10 mouse cellular contexts compared by ENCODE assay signal in the genomic region with DNA sequence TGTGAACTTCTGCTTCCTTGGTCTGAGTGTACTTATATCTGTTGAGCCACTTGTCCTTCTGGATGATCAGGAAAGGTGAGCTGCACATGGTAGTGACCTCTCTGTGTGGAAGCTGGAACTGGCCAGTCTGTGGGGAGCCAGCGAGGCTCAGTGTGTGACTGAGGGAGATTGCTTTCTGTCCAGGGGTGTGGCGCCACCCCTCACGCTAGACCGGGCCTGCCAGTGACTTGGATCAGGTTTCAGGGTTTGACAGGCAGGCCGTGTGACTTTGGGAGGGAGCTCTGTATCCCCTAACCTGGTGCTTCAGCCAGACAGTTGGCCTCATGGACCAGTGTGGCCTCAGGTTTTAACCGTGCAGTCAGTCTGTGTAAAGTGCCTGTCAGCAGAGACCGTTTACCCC. TPM values are rescaled to one million over a fixed set of nuclear protein-coding genes. Genes with fewer than 3 reads are reported as not detected.
DNase-seq lines count a peak whose midpoint lies in the region; ATAC-seq lines count a peak whose summit lies in the region.
"Had no signal": no experiment of that assay in that cellular context is flagged by ENCODE, and none has a peak within 500 bp of the region (broad histone marks: within the 10 kb centered on the region; RNA-seq: fewer than 3 reads in every experiment).

No protein-coding gene starts in this region.

- no peak overlapping the region for H3K4me2 ChIP-seq in neural tube, embryonic 13.5 days

- no peaks in the 10 kb centered on the region for H3K27me3 ChIP-seq in neural tube, embryonic 13.5 days

- H3K9ac ChIP-seq in neural tube, embryonic 13.5 days = peak overlapping the region; percentile 41; the same call in 1 of the 2 replicates

- no peak overlapping the region for H3K27ac ChIP-seq in neural tube, embryonic 13.5 days (replicated peaks)

- no peak overlapping the region for H3K4me3 ChIP-seq in neural tube, embryonic 13.5 days

- DNase-seq in neural tube, embryonic 10.5 days (ENCODE audit: extremely low spot score, low spot score) = no peak
- DNase-seq in gonadal fat pad, adult 2 months (ENCODE audit: low read depth) = peak; percentile 71
- peak; percentile 55 for DNase-seq in kidney, postnatal 14 days
- DNase-seq in urinary bladder, postnatal 36 days (ENCODE audit: low spot score in 2 of 2) = peak; percentile 76 to 80
- DNase-seq in lung, postnatal 4 days = no peak
- DNase-seq in left cerebral cortex, adult 8-10 months (ENCODE audit: low spot score in 2 of 2) = no peak
- DNase-seq in adrenal gland, postnatal 36 days = no peak

- H3K9me3 ChIP-seq in neural tube, embryonic 13.5 days = no peaks in the 10 kb centered on the region

- peaks cover 47% of the 10 kb centered on the region for H3K4me1 ChIP-seq in neural tube, embryonic 13.5 days (replicated peaks)

- no peak for ATAC-seq in neural tube, embryonic 13.5 days (ENCODE audit: low read depth)

- 9% methylated on average over 7 of the region's 7 CpGs for WGBS in neural tube, embryonic 13.5 days

- peaks cover 42% of the 10 kb centered on the region for H3K36me3 ChIP-seq in neural tube, embryonic 13.5 days

RNA-seq across cellular contexts. Expression of a gene that starts 13.8 kb away (rescaled TPM):
- polyA plus RNA-seq in neural tube, embryonic 13.5 days (2015; fragmentation: Nextera tagmentation; extraction: Ambion mirVana) = 45.0 and 45.9 TPM in 2 replicates
- polyA plus RNA-seq in gonadal fat pad, adult 2 months (2012; rRNA removed) = 23.8 and 30.0 TPM in 2 replicates
- 10 to 100 TPM; 36.7 to 42.0 (median 38.0) TPM for total RNA-seq in left cerebral cortex, adult 8-10 months (2022)
- 10 to 100 TPM; 14.8 to 18.7 TPM for total RNA-seq in adrenal gland, postnatal 36 days (2021)

RNA-seq across cellular contexts. Expression of a gene that starts 22.3 kb away (rescaled TPM):
- not detected in 2 replicates for polyA plus RNA-seq in neural tube, embryonic 13.5 days (2015; fragmentation: Nextera tagmentation; extraction: Ambion mirVana)
- 0.81 and 1.3 TPM in 2 replicates for polyA plus RNA-seq in gonadal fat pad, adult 2 months (2012; rRNA removed)
- total RNA-seq in left cerebral cortex, adult 8-10 months (2022) = 1 to 10 TPM; 2.8 to 4.9 (median 3.0) TPM
- total RNA-seq in adrenal gland, postnatal 36 days (2021) = not detected
- total RNA-seq: hematopoietic stem cell, adult 5-6 weeks had no signal
- polyA plus RNA-seq: small intestine, adult 2 months had no signal

RNA-seq across cellular contexts. Expression of a gene that starts 37.7 kb away (rescaled TPM):
- not detected in 2 replicates for polyA plus RNA-seq in neural tube, embryonic 13.5 days (2015; fragmentation: Nextera tagmentation; extraction: Ambion mirVana)
- 9.6 and 14.1 TPM in 2 replicates for polyA plus RNA-seq in gonadal fat pad, adult 2 months (2012; rRNA removed)
- total RNA-seq in left cerebral cortex, adult 8-10 months (2022) = under 1 TPM; 0.30 to 0.97 (median 0.73) TPM
- total RNA-seq in adrenal gland, postnatal 36 days (2021) = under 1 TPM; 0.33 to 0.46 TPM

RNA-seq across cellular contexts. Expression of a gene that starts 42.4 kb away (rescaled TPM):
- polyA plus RNA-seq in neural tube, embryonic 13.5 days (2015; fragmentation: Nextera tagmentation; extraction: Ambion mirVana) = not detected in 2 replicates
- polyA plus RNA-seq in gonadal fat pad, adult 2 months (2012; rRNA removed) = 11.5 and 14.2 TPM in 2 replicates
- under 1 TPM in 1 of 4 experiments, not detected in 3; 0.74 TPM for total RNA-seq in left cerebral cortex, adult 8-10 months (2022)
- not detected for total RNA-seq in adrenal gland, postnatal 36 days (2021)
- total RNA-seq: hematopoietic stem cell, adult 5-6 weeks had no signal
- polyA plus RNA-seq: small intestine, adult 2 months had no signal

RNA-seq across cellular contexts. Expression of a gene that starts 59.7 kb away (rescaled TPM):
- polyA plus RNA-seq in neural tube, embryonic 13.5 days (2015; fragmentation: Nextera tagmentation; extraction: Ambion mirVana) = not detected in 2 replicates
- polyA plus RNA-seq in gonadal fat pad, adult 2 months (2012; rRNA removed) = 0.31 and 1.3 TPM in 2 replicates
- total RNA-seq in left cerebral cortex, adult 8-10 months (2022) = 1 to 10 TPM in 1 of 4 experiments, under 1 TPM in 1, not detected in 2; 0.39 to 1.8 TPM
- total RNA-seq in adrenal gland, postnatal 36 days (2021) = not detected
- total RNA-seq: hematopoietic stem cell, adult 5-6 weeks had no signal
- polyA plus RNA-seq: small intestine, adult 2 months had no signal

Comparison
In these comparisons a context has a peak if more than half of its experiments do, and no peak if none do; other contexts are left out.
1. DNase-seq: peak in gonadal fat pad, adult 2 months (single experiment), kidney, postnatal 14 days (single experiment) and urinary bladder, postnatal 36 days (2 of 2); none in neural tube, embryonic 10.5 days (single experiment), lung, postnatal 4 days (0 of 2), left cerebral cortex, adult 8-10 months (0 of 2) and adrenal gland, postnatal 36 days (0 of 2).